Comparison of ENCODE assay signal across 1 mouse cellular context in the genomic region with DNA sequence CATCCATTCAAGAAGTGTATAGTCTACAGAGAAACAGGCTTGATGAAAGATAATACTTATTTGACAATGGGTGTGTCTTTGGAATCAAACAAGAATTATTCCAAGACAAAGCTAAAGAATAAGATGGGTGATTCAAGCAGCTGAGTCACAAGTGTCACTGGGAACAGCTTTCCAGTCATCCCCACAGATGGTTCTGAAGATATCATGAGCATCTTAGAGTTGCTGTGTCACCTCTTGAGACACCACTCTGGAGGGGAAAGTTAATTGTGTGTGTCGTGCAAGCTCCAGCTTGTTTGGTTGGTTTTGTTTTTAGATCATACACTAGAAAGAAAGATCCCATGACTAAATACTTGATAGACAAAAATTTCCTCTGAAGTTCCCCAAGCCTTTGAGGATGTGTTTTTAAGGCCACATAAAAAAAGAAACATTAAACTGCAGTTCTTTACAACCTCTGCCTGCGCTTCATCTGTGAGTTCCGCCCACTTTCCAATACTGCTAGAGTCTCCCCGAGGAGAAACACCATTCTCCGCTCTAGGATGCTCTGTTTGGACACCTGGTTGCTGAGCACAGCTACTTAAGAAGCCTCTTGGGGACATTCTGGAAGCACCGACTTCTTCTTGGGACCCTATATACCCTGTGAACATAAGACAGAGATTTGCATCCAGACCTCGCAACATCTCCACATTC.
A peak's percentile ranks its signal among the peaks of the same experiment; 100 is the strongest.
TF ChIP-seq lines count a peak whose summit lies in the region.

No protein-coding gene starts in this region.

TF ChIP-seq in CH12.LX, 34 proteins besides CTCF, POLR2A, EP300 and RAD21 (continued from another document):
- no peak for TF ChIP-seq ELF1 (IDR thresholded peaks at IDR 0.05; ENCODE audit: low read depth, low read length)
- TF ChIP-seq E2F4 (IDR thresholded peaks at IDR 0.05; ENCODE audit: insufficient replicate concordance, low read depth, low read length), result no peak
- TF ChIP-seq PAX5 (IDR thresholded peaks at IDR 0.05; ENCODE audit: low read length), result no peak
- no peak; the same call in 1 of the 2 replicates for TF ChIP-seq ETS1 (conservative IDR thresholded peaks at IDR 0.05; ENCODE audit: low read depth, low read length)
- TF ChIP-seq MAX (IDR thresholded peaks at IDR 0.05; ENCODE audit: low read length), result no peak
- TF ChIP-seq POLR2AphosphoS2 (IDR thresholded peaks at IDR 0.05; ENCODE audit: low read depth, low read length), result no peak
- TF ChIP-seq HCFC1 (IDR thresholded peaks at IDR 0.05; ENCODE audit: low read depth, low read length), result no peak
- TF ChIP-seq UBTF (IDR thresholded peaks at IDR 0.05; ENCODE audit: low read depth, low read length), result no peak
- peak; percentile 86 for TF ChIP-seq IRF4 (IDR thresholded peaks at IDR 0.05; ENCODE audit: low read depth, low read length)
- TF ChIP-seq USF2 (conservative IDR thresholded peaks at IDR 0.05; ENCODE audit: low read depth, low read length), result no peak
- TF ChIP-seq JUN (IDR thresholded peaks at IDR 0.05; ENCODE audit: insufficient read depth, low read depth, low read length), result no peak
- no peak for TF ChIP-seq ZKSCAN1 (IDR thresholded peaks at IDR 0.05; ENCODE audit: borderline replicate concordance, low read depth, low read length)
- no peak for TF ChIP-seq ZNF384 (IDR thresholded peaks at IDR 0.05; ENCODE audit: low read depth, low read length)
- no peak for TF ChIP-seq NELFE (IDR thresholded peaks at IDR 0.05; ENCODE audit: low read depth, low read length)
- TF ChIP-seq TBP (conservative IDR thresholded peaks at IDR 0.05; ENCODE audit: low read depth, low read length), result no peak
- no peak; the same call in 1 of the 2 replicates for TF ChIP-seq MAFK (IDR thresholded peaks at IDR 0.05; ENCODE audit: insufficient replicate concordance, low read length)
- TF ChIP-seq NRF1 (IDR thresholded peaks at IDR 0.05; ENCODE audit: low read depth, low read length), result no peak
- no peak for TF ChIP-seq MAZ (IDR thresholded peaks at IDR 0.05; ENCODE audit: low read depth, low read length)
- no peak for TF ChIP-seq MXI1 (IDR thresholded peaks at IDR 0.05; ENCODE audit: low read depth, low read length)
- TF ChIP-seq MYC (IDR thresholded peaks at IDR 0.05; ENCODE audit: low read depth, low read length), result no peak
- TF ChIP-seq SIN3A (IDR thresholded peaks at IDR 0.05; ENCODE audit: low read length), result no peak
- TF ChIP-seq GABPA (IDR thresholded peaks at IDR 0.05; ENCODE audit: insufficient replicate concordance, low read depth, low read length), result no peak
- TF ChIP-seq KAT2A (IDR thresholded peaks at IDR 0.05; ENCODE audit: insufficient replicate concordance, low read length), result no peak
- TF ChIP-seq TCF12 (IDR thresholded peaks at IDR 0.05; ENCODE audit: low read depth, low read length), result 0 out of 2 replicates have a peak, but pooled peaks have one; percentile 37
- TF ChIP-seq BHLHE40 (IDR thresholded peaks at IDR 0.05; ENCODE audit: low read depth, low read length), result 0 out of 2 replicates have a peak, but pooled peaks have one; percentile 11
